Mouse (Mus musculus): Measurements from ENCODE around the gene Prelid1. TPM values are rescaled to one million over a fixed set of nuclear protein-coding genes. Genes with fewer than 3 reads are reported as not detected.

Gene Prelid1
- total and polyA plus RNA-seq, 3 experiments = 203 to 630 TPM; not detected in 1

DNA sequence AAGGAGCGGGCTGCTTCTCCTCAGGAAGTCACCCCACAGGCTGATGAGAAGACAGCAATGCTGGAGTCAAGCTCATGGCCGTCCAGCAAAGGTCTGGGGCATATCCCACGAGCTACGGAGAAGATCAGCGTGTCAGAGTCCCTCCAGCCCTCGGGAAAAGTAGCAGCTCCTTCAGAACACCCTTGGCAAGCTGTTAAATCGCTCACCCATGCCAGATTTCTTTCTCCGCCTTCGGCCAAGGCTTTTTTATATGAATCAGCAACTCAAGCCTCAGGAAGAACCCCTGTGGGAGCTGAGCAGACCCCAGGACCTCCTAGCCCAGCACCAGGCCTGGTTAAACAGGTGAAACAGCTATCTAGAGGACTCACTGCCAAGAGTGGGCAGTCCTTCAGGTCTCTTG lies 7.2 kb upstream of the Prelid1 start:
- H3K36me3 ChIP-seq (ENCODE audit: control insufficient read depth in 1 of 2, insufficient read depth in 2 of 2, low read length in 2 of 2) = no peaks in the 10 kb centered on the region
- no peak overlapping the region for H3K4me3 ChIP-seq (ENCODE audit: control insufficient read depth in 1 of 2, insufficient read depth in 1 of 2, low read depth in 2 of 2, low read length in 2 of 2)

DNA sequence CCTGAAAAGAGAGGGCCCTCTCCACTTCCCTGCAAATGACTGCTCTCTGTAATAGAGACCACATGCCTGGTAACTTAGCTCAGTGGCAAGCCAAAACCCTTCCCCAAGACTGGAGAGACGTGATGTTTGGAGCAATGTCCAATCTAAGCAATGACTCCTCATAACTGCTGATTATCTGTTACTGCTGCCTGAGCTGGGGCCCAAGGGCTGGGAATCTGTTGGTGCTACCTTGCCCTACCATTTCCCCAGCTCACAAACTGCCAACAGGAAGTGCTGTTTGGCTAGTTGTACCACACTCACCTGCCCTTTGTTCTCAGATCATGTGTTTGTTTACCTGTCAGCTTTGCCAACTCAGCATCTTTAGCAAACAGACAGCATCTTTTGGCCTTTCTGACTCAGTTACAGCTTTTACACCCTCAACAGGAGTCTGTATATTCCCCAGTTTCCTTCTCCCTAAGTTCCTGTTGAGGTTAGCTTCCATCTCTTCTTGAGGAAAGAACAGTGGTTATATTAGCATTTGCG lies 5.3 kb upstream of the Prelid1 start:
- H3K9ac ChIP-seq (ENCODE audit: control insufficient read depth, low read depth, low read length, poor library complexity, severe bottlenecking) = no peak overlapping the region
- H3K27ac ChIP-seq (ENCODE audit: control insufficient read depth, low read depth, low read length) = no peak overlapping the region
- H3K79me2 ChIP-seq (ENCODE audit: control insufficient read depth, insufficient read depth, low read length, poor library complexity) = no peaks in the 10 kb centered on the region
- TF ChIP-seq HCFC1 (IDR thresholded peaks at IDR 0.05; ENCODE audit: low read depth, low read length) (no peak), POLR2A (IDR thresholded peaks at IDR 0.05; ENCODE audit: control insufficient read depth in 1 of 2, insufficient read depth in 1 of 2, low read depth in 1 of 2, low read length in 2 of 2, poor library complexity in 1 of 2) (no peak), MAFK (IDR thresholded peaks at IDR 0.05; ENCODE audit: borderline replicate concordance, low read depth, low read length) (peak; percentile 27; the same call in 1 of the 2 replicates), BHLHE40 (IDR thresholded peaks at IDR 0.05; ENCODE audit: borderline replicate concordance, low read depth, low read length) (no peak)
- H3K4me3 ChIP-seq (ENCODE audit: control insufficient read depth in 1 of 2, insufficient read depth in 1 of 2, low read depth in 2 of 2, low read length in 2 of 2) = no peak overlapping the region
- no peaks in the 10 kb centered on the region for H3K36me3 ChIP-seq (ENCODE audit: control insufficient read depth in 1 of 2, insufficient read depth in 2 of 2, low read length in 2 of 2)
- H3K9me3 ChIP-seq (replicated peaks; ENCODE audit: insufficient read depth, low read length) = no peaks in the 10 kb centered on the region
- DNase-seq (ENCODE audit: low read depth, low spot score) = no peak
- no peaks in the 10 kb centered on the region for H3K27me3 ChIP-seq (ENCODE audit: control insufficient read depth in 1 of 2, insufficient read depth in 2 of 2, low read length in 2 of 2)
- no peaks in the 10 kb centered on the region for H3K4me1 ChIP-seq (ENCODE audit: control insufficient read depth in 1 of 2, insufficient read depth in 2 of 2, low read length in 2 of 2)

More for the DNA sequence above, 7.2 kb upstream of the Prelid1 start:
- no peaks in the 10 kb centered on the region for H3K27me3 ChIP-seq (ENCODE audit: control insufficient read depth in 1 of 2, insufficient read depth in 2 of 2, low read length in 2 of 2)
- no peak for DNase-seq (ENCODE audit: low read depth, low spot score)
- no peaks in the 10 kb centered on the region for H3K9me3 ChIP-seq (replicated peaks; ENCODE audit: insufficient read depth, low read length)
- H3K9ac ChIP-seq (ENCODE audit: control insufficient read depth, low read depth, low read length, poor library complexity, severe bottlenecking) = no peak overlapping the region
- TF ChIP-seq UBTF (IDR thresholded peaks at IDR 0.05; ENCODE audit: borderline replicate concordance, insufficient read depth, low read depth, low read length) (no peak), ELF1 (IDR thresholded peaks at IDR 0.05; ENCODE audit: low read depth, low read length) (no peak), TCF12 (IDR thresholded peaks at IDR 0.05; ENCODE audit: low read depth, low read length) (no peak)
- H3K4me1 ChIP-seq (ENCODE audit: control insufficient read depth in 1 of 2, insufficient read depth in 2 of 2, low read length in 2 of 2) = no peaks in the 10 kb centered on the region
- H3K79me2 ChIP-seq (ENCODE audit: control insufficient read depth, insufficient read depth, low read length, poor library complexity) = no peaks in the 10 kb centered on the region
- no peak overlapping the region for H3K27ac ChIP-seq (ENCODE audit: control insufficient read depth, low read depth, low read length)

DNA sequence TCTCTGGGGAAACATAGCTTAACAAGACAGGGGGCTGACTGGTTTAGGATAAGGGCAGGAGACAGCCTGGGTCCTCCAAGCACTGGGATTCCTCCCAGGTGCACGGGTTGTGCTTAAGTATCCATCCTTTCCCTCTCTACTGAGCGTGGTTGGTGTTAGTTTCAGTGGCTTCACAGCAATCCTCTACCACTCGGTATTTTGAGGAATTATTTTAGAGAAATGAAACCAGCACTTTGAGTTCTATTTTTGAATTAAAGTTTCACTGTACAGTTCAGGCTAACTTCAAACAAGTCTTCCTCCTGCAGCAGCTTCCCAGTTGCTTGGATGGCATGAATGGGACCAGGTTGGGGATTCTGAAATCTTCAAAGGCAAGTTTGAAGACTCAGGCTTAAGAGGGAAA lies 1.9 kb upstream of the Prelid1 start:
- no peak overlapping the region for H3K27ac ChIP-seq (ENCODE audit: control insufficient read depth, low read depth, low read length)
- TF ChIP-seq NRF1 (IDR thresholded peaks at IDR 0.05; ENCODE audit: insufficient read depth, low read depth, low read length, poor library complexity, severe bottlenecking) = no peak
- TF ChIP-seq GABPA (IDR thresholded peaks at IDR 0.05; ENCODE audit: low read depth, low read length) = no peak
- TF ChIP-seq USF2 (IDR thresholded peaks at IDR 0.05; ENCODE audit: borderline replicate concordance in 1 of 2, insufficient read depth in 1 of 2, low read depth in 1 of 2, low read length in 2 of 2) = no peak
- no peak for TF ChIP-seq ZKSCAN1 (IDR thresholded peaks at IDR 0.05; ENCODE audit: low read depth, low read length)
- TF ChIP-seq ETS1 (IDR thresholded peaks at IDR 0.05; ENCODE audit: low read depth, low read length) = no peak
- no peak for TF ChIP-seq MYC (IDR thresholded peaks at IDR 0.05; ENCODE audit: low read depth, low read length)
- TF ChIP-seq RCOR1 (IDR thresholded peaks at IDR 0.05; ENCODE audit: low read depth, low read length) = no peak
- TF ChIP-seq KAT2A (conservative IDR thresholded peaks at IDR 0.05; ENCODE audit: low read depth, low read length) = no peak
- TF ChIP-seq GATA1 (IDR thresholded peaks at IDR 0.05; ENCODE audit: low read depth, low read length) = no peak
- peaks cover 0 to 11% of the 10 kb centered on the region in 2 experiments; a peak in 2 of 4 replicates for H3K36me3 ChIP-seq (ENCODE audit: control insufficient read depth in 1 of 2, insufficient read depth in 2 of 2, low read length in 2 of 2)
- peaks cover 31% of the 10 kb centered on the region for H3K79me2 ChIP-seq (ENCODE audit: control insufficient read depth, insufficient read depth, low read length, poor library complexity)
- no peak overlapping the region for H3K4me3 ChIP-seq (ENCODE audit: control insufficient read depth in 1 of 2, insufficient read depth in 1 of 2, low read depth in 2 of 2, low read length in 2 of 2)
- H3K27me3 ChIP-seq (ENCODE audit: control insufficient read depth in 1 of 2, insufficient read depth in 2 of 2, low read length in 2 of 2) = no peaks in the 10 kb centered on the region
- H3K9ac ChIP-seq (ENCODE audit: control insufficient read depth, low read depth, low read length, poor library complexity, severe bottlenecking) = no peak overlapping the region
- H3K4me1 ChIP-seq (ENCODE audit: control insufficient read depth in 1 of 2, insufficient read depth in 2 of 2, low read length in 2 of 2) = peaks cover 0 to 15% of the 10 kb centered on the region in 2 experiments; a peak in 2 of 4 replicates
- H3K9me3 ChIP-seq (replicated peaks; ENCODE audit: insufficient read depth, low read length) = no peaks in the 10 kb centered on the region
- DNase-seq (ENCODE audit: low read depth, low spot score) = no peak

All from MEL (cell line).